Mouse (Mus musculus): Measurements from ENCODE around the gene Ank2.

GRCm38 (mm10) chr3:127188789-127189128 lies 310.4 kb downstream of the Ank2 start:
- no peak for TF ChIP-seq CTCF (IDR thresholded peaks at IDR 0.05; ENCODE audit: insufficient read depth, low read depth, low read length)
- TF ChIP-seq POLR2A (IDR thresholded peaks at IDR 0.05; ENCODE audit: insufficient read depth, low read depth, low read length) = no peak
